ENCODE assay signal across 16 mouse cellular contexts in the genomic region with DNA sequence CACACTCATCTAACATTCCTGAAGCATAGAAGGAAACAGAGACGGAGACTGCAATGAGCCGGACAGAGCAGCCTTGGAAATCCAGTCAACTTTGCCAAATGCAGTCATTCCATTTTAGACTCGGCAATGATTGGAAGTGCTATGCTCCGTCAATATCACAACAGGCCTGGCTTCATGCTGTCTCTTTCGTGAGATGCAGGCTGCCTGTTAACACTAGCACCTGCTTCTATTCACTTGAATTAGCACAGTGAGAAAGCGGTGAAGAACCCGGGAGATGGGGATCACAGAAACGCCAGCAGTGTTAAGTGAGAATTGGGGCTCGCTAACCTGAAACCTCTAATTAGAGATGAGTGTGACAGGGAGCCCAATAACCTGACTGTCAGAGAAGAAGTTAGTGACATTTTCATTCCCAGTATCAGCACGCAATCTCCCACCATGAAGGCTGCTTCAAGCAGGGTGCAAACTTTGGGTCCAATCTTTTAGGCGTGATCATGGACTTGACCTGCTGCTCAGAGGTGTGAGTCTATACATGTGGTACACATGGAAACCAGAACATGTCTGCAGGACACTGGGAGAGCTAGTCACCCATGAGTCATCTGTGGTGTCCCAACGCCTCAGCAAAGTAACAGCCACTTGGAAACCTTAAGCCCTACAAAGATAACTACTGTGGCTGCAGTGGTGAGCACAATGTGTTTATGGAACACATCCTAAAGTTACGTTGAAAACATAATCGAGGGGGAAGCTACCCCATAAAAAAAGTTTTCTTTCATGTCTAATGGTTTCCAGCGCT.
A peak's percentile ranks its signal among the peaks of the same experiment; 100 is the strongest.
DNase-seq lines count a peak whose midpoint lies in the region; ATAC-seq lines count a peak whose summit lies in the region.
"Had no signal": no experiment of that assay in that cellular context is flagged by ENCODE, and none has a peak within 500 bp of the region (broad histone marks: within the 10 kb centered on the region; RNA-seq: fewer than 3 reads in every experiment).

No protein-coding gene starts in this region.

- H3K9me3 ChIP-seq in midbrain, embryonic 11.5 days (ENCODE audit: control insufficient read depth, low read length), result no peaks in the 10 kb centered on the region
- H3K9me3 ChIP-seq in midbrain, embryonic 16.5 days (replicated peaks; ENCODE audit: control insufficient read depth, low read length, poor library complexity, severe bottlenecking), result no peaks in the 10 kb centered on the region
- H3K9me3 ChIP-seq in forebrain, embryonic 14.5 days (replicated peaks; ENCODE audit: control insufficient read depth, low read length), result no peaks in the 10 kb centered on the region
- H3K9me3 ChIP-seq: heart, embryonic 15.5 days; hindbrain, embryonic 15.5 days had no signal

- ATAC-seq in frontal cortex, adult (ENCODE audit: low TSS enrichment), result peak; percentile 25; the same call in 1 of the 2 replicates
- ATAC-seq in midbrain, embryonic 11.5 days (ENCODE audit: low FRiP score), result 0 out of 2 replicates have a peak, but pooled peaks have one; percentile 10
- no peak for ATAC-seq in midbrain, embryonic 16.5 days
- ATAC-seq in forebrain, embryonic 14.5 days, result peak; percentile 30; the same call in 1 of the 2 replicates
- no peak for ATAC-seq in erythroid progenitor cell, adult 5-6 weeks (replicated peaks; ENCODE audit: low FRiP score, poor library complexity, severe bottlenecking)
- ATAC-seq: intestine, postnatal 0 days had no signal

- 79% methylated on average over 15 of the region's 15 CpGs for WGBS in midbrain, embryonic 11.5 days
- WGBS in midbrain, embryonic 16.5 days, result 57% methylated on average over 15 of the region's 15 CpGs
- WGBS in forebrain, embryonic 14.5 days, result 69% methylated on average over 15 of the region's 15 CpGs

- H3K27me3 ChIP-seq in midbrain, embryonic 11.5 days (ENCODE audit: control insufficient read depth, insufficient read depth, low read length), result no peaks in the 10 kb centered on the region; the same call in 1 of the 2 replicates
- no peaks in the 10 kb centered on the region for H3K27me3 ChIP-seq in midbrain, embryonic 16.5 days (ENCODE audit: control insufficient read depth, insufficient read depth, low read depth, low read length)
- H3K27me3 ChIP-seq in forebrain, embryonic 14.5 days (replicated peaks; ENCODE audit: control insufficient read depth, insufficient read depth, low read length), result no peaks in the 10 kb centered on the region
- H3K27me3 ChIP-seq: heart, embryonic 15.5 days; hindbrain, embryonic 15.5 days had no signal

- no peaks in the 10 kb centered on the region for H3K36me3 ChIP-seq in midbrain, embryonic 11.5 days (ENCODE audit: control insufficient read depth, insufficient read depth, low read length)
- H3K36me3 ChIP-seq in midbrain, embryonic 16.5 days (ENCODE audit: control insufficient read depth, insufficient read depth, low read length), result no peaks in the 10 kb centered on the region
- H3K36me3 ChIP-seq in forebrain, embryonic 14.5 days (ENCODE audit: control insufficient read depth, insufficient read depth, low read length), result no peaks in the 10 kb centered on the region
- H3K36me3 ChIP-seq: heart, embryonic 15.5 days; hindbrain, embryonic 15.5 days had no signal

- DNase-seq in frontal cortex, postnatal 14 days (ENCODE audit: low spot score in 2 of 2), result no peak
- peak; percentile 88 for DNase-seq in midbrain, embryonic 11.5 days (ENCODE audit: low spot score, missing footprints)
- DNase-seq in forebrain, embryonic 14.5 days (ENCODE audit: low spot score), result peak; percentile 37
- no peak for DNase-seq in spleen, postnatal 10 days (ENCODE audit: low spot score in 2 of 2)
- DNase-seq: B cell, adult 2 months; cerebellum, adult 8-10 months; gastrocnemius, postnatal 25 days; thymus, postnatal 36 days had no signal

- H3K4me2 ChIP-seq in midbrain, embryonic 11.5 days, result no peak overlapping the region
- no peak overlapping the region for H3K4me2 ChIP-seq in midbrain, embryonic 16.5 days (ENCODE audit: low read length)
- no peak overlapping the region for H3K4me2 ChIP-seq in forebrain, embryonic 14.5 days (ENCODE audit: low read length)
- H3K4me2 ChIP-seq: heart, embryonic 15.5 days; hindbrain, embryonic 15.5 days had no signal

- H3K27ac ChIP-seq in midbrain, embryonic 11.5 days (ENCODE audit: low read depth, low read length), result no peak overlapping the region
- H3K27ac ChIP-seq in midbrain, embryonic 16.5 days (ENCODE audit: low read length), result no peak overlapping the region
- H3K27ac ChIP-seq in forebrain, embryonic 14.5 days (ENCODE audit: low read depth, low read length), result no peak overlapping the region
- H3K27ac ChIP-seq: heart, embryonic 15.5 days; hindbrain, embryonic 15.5 days; liver, embryonic 14.5 days; macrophage had no signal

- no peak overlapping the region for H3K9ac ChIP-seq in midbrain, embryonic 11.5 days (ENCODE audit: low read length)
- no peak overlapping the region for H3K9ac ChIP-seq in midbrain, embryonic 16.5 days (ENCODE audit: low read depth, low read length)
- H3K9ac ChIP-seq in forebrain, embryonic 14.5 days (ENCODE audit: low read length), result no peak overlapping the region
- H3K9ac ChIP-seq: heart, embryonic 15.5 days; hindbrain, embryonic 15.5 days; liver, embryonic 14.5 days had no signal

- H3K4me1 ChIP-seq in midbrain, embryonic 11.5 days (ENCODE audit: control insufficient read depth, insufficient read depth, low read length), result peaks cover 34% of the 10 kb centered on the region
- peaks cover 25% of the 10 kb centered on the region for H3K4me1 ChIP-seq in midbrain, embryonic 16.5 days (ENCODE audit: control insufficient read depth, insufficient read depth, low read length)
- H3K4me1 ChIP-seq in forebrain, embryonic 14.5 days (ENCODE audit: control insufficient read depth, insufficient read depth, low read length), result peaks cover 13% of the 10 kb centered on the region; the same call in 1 of the 2 replicates

- no peak overlapping the region for H3K4me3 ChIP-seq in midbrain, embryonic 11.5 days (ENCODE audit: low read depth, low read length)
- H3K4me3 ChIP-seq in midbrain, embryonic 16.5 days (ENCODE audit: low read depth, low read length), result no peak overlapping the region
- no peak overlapping the region for H3K4me3 ChIP-seq in forebrain, embryonic 14.5 days (ENCODE audit: low read depth, low read length)
- H3K4me3 ChIP-seq: heart, embryonic 15.5 days; hindbrain, embryonic 15.5 days had no signal

Comparison
In these comparisons a context has a peak if more than half of its experiments do, and no peak if none do; other contexts are left out.
1. ATAC-seq: peak in frontal cortex, adult (single experiment), midbrain, embryonic 11.5 days (single experiment) and forebrain, embryonic 14.5 days (single experiment); none in midbrain, embryonic 16.5 days (single experiment) and erythroid progenitor cell, adult 5-6 weeks (single experiment).
2. DNase-seq: peak in midbrain, embryonic 11.5 days (single experiment) and forebrain, embryonic 14.5 days (single experiment); none in frontal cortex, postnatal 14 days (0 of 2) and spleen, postnatal 10 days (0 of 2).